Mouse (Mus musculus): ENCODE data around the gene Ppp2r5d. TPM values are rescaled to one million over a fixed set of nuclear protein-coding genes. Genes with fewer than 3 reads are reported as not detected.

Gene Ppp2r5d
- polyA plus RNA-seq, 1 experiment from 2014 or later: 105 TPM

Other genes with a start within 250 kb of the Ppp2r5d start
- 0.17 and 0.26 TPM in 2 replicates for gene Ttbk1, start 217.4 kb downstream of the Ppp2r5d start, polyA plus RNA-seq (2015; fragmentation: Nextera tagmentation; extraction: Ambion mirVana)
- gene Dnph1, start 208.4 kb downstream of the Ppp2r5d start, polyA plus RNA-seq (2015; fragmentation: Nextera tagmentation; extraction: Ambion mirVana): 58.0 and 58.5 TPM in 2 replicates
- gene Cul9, start 158.7 kb downstream of the Ppp2r5d start, polyA plus RNA-seq (2015; fragmentation: Nextera tagmentation; extraction: Ambion mirVana): 5.3 and 5.8 TPM in 2 replicates
- gene Srf, start 148.9 kb downstream of the Ppp2r5d start, polyA plus RNA-seq (2015; fragmentation: Nextera tagmentation; extraction: Ambion mirVana): 9.1 and 9.5 TPM in 2 replicates
- 120 and 138 TPM in 2 replicates for gene Ptk7, start 75.6 kb downstream of the Ppp2r5d start, polyA plus RNA-seq (2015; fragmentation: Nextera tagmentation; extraction: Ambion mirVana)
- 36.9 and 42.4 TPM in 2 replicates for gene Klc4, start 59.1 kb downstream of the Ppp2r5d start, polyA plus RNA-seq (2015; fragmentation: Nextera tagmentation; extraction: Ambion mirVana)
- 108 and 124 TPM in 2 replicates for gene Mrpl2, start 58.9 kb downstream of the Ppp2r5d start, polyA plus RNA-seq (2015; fragmentation: Nextera tagmentation; extraction: Ambion mirVana)
- 55.5 and 59.2 TPM in 2 replicates for gene Cul7, start 54.8 kb downstream of the Ppp2r5d start, polyA plus RNA-seq (2015; fragmentation: Nextera tagmentation; extraction: Ambion mirVana)
- 63.9 and 65.4 TPM in 2 replicates for gene Rrp36, start 30.8 kb downstream of the Ppp2r5d start, polyA plus RNA-seq (2015; fragmentation: Nextera tagmentation; extraction: Ambion mirVana)
- gene Mea1, start 26.3 kb downstream of the Ppp2r5d start, polyA plus RNA-seq (2015; fragmentation: Nextera tagmentation; extraction: Ambion mirVana): 146 and 147 TPM in 2 replicates
- gene Klhdc3, start 24.2 kb downstream of the Ppp2r5d start, polyA plus RNA-seq (2015; fragmentation: Nextera tagmentation; extraction: Ambion mirVana): 119 and 131 TPM in 2 replicates
- gene Pex6, start 6.4 kb upstream of the Ppp2r5d start, polyA plus RNA-seq (2015; fragmentation: Nextera tagmentation; extraction: Ambion mirVana): 25.6 and 28.5 TPM in 2 replicates
- gene Gnmt, start 24.1 kb upstream of the Ppp2r5d start, polyA plus RNA-seq (2015; fragmentation: Nextera tagmentation; extraction: Ambion mirVana): 1.5 and 2.8 TPM in 2 replicates
- gene Cnpy3, start 47.1 kb upstream of the Ppp2r5d start, polyA plus RNA-seq (2015; fragmentation: Nextera tagmentation; extraction: Ambion mirVana): 79.3 and 83.5 TPM in 2 replicates
- gene Ptcra, start 58.6 kb upstream of the Ppp2r5d start, polyA plus RNA-seq (2015; fragmentation: Nextera tagmentation; extraction: Ambion mirVana): 0.33 and 0.64 TPM in 2 replicates
- 75.6 and 80.0 TPM in 2 replicates for gene 2310039H08Rik, start 67.5 kb upstream of the Ppp2r5d start, polyA plus RNA-seq (2015; fragmentation: Nextera tagmentation; extraction: Ambion mirVana)
- gene Rpl7l1, start 77.6 kb upstream of the Ppp2r5d start, polyA plus RNA-seq (2015; fragmentation: Nextera tagmentation; extraction: Ambion mirVana): 179 and 189 TPM in 2 replicates
- 4.2 and 4.9 TPM in 2 replicates for gene Bicral, start 153.4 kb upstream of the Ppp2r5d start, polyA plus RNA-seq (2015; fragmentation: Nextera tagmentation; extraction: Ambion mirVana)
- 59.3 and 59.7 TPM in 2 replicates for gene Tbcc, start 185.6 kb upstream of the Ppp2r5d start, polyA plus RNA-seq (2015; fragmentation: Nextera tagmentation; extraction: Ambion mirVana)
- 0.08 TPM in 1 of 2 replicates, not detected in the other for gene Prph2, start 205.3 kb upstream of the Ppp2r5d start, polyA plus RNA-seq (2015; fragmentation: Nextera tagmentation; extraction: Ambion mirVana)

All from kidney, embryonic 15.5 days (tissue).